Mouse (Mus musculus) liver, postnatal 0 days (tissue): ENCODE results near the gene Slamf1. TPM values are rescaled to one million over a fixed set of nuclear protein-coding genes. Genes with fewer than 3 reads are reported as not detected.

Experiments
- ATAC-seq: fragments of 200-750 bp; cut with Nextera tagmentation; 2 replicates; pipeline ENCODE4 v1.8.0; 2017; ENCODE audit warnings: mild to moderate bottlenecking, moderate library complexity
- DNase-seq: peaks from one replicate; pipeline ENCODE4 v3.0.0-alpha.2; 2016
- H3K27ac ChIP-seq: fragments of 300-500 bp; sonication (generic); 2 replicates; pipeline ENCODE4 v1.5.1; 2014; ENCODE audit warnings: antibody characterized with exemption, moderate library complexity, mild to moderate bottlenecking, low read depth
- H3K27me3 ChIP-seq: fragments of 300-500 bp; sonication (generic); 2 replicates; pipeline ENCODE4 v1.6.1; 2014; ENCODE audit warnings: low read length, control low read depth, mixed read lengths; ENCODE audit not compliant: insufficient read depth
- H3K36me3 ChIP-seq: fragments of 300-500 bp; sonication (generic); replicated peaks from 2 replicates; pipeline ENCODE4 v1.6.1; 2014; ENCODE audit warnings: mild to moderate bottlenecking, control low read depth, low read length, moderate library complexity, mixed read lengths; ENCODE audit not compliant: insufficient read depth
- H3K4me1 ChIP-seq: fragments of 300-500 bp; sonication (generic); 2 replicates; pipeline ENCODE4 v1.6.1; 2014; ENCODE audit warnings: antibody characterized with exemption, mild to moderate bottlenecking, control low read depth; ENCODE audit not compliant: insufficient read depth
- H3K4me2 ChIP-seq: fragments of 300-500 bp; sonication (generic); 2 replicates; pipeline ENCODE4 v1.6.1; 2014; ENCODE audit warnings: low read depth, mild to moderate bottlenecking, low read length, moderate library complexity, mixed read lengths
- H3K4me3 ChIP-seq: fragments of 300-500 bp; sonication (generic); 2 replicates; pipeline ENCODE4 v1.5.1; 2014; ENCODE audit warnings: low read depth, low read length
- H3K9ac ChIP-seq: fragments of 300-500 bp; sonication (generic); replicated peaks from 2 replicates; pipeline ENCODE4 v1.6.1; 2014; ENCODE audit warnings: mild to moderate bottlenecking, moderate library complexity
- H3K9me3 ChIP-seq: fragments of 300-500 bp; sonication (generic); 2 replicates; pipeline ENCODE4 v1.6.1; 2016; ENCODE audit warnings: mild to moderate bottlenecking, control low read depth, low read length, mixed read lengths
- CTCF ChIP-seq: sonication (generic); IDR thresholded peaks from 2 replicates; pipeline ENCODE4 v1.5.1; 2016; ENCODE audit warnings: antibody characterized with exemption, low read depth
- EP300 ChIP-seq: IDR thresholded peaks from 2 replicates; pipeline ENCODE4 v1.6.1; 2016; ENCODE audit warnings: antibody characterized with exemption, low read depth, mild to moderate bottlenecking
- WGBS: fragments of 180-500 bp; shearing (Covaris S2); extraction: QIAGEN DNeasy Blood & Tissue Kit; methylation state at CpG from one replicate; pipeline ENCODE4 v1.1.7; 2014; ENCODE audit not compliant: insufficient replicate concordance; 5-methylcytosine and 5-hydroxymethylcytosine counted together
- polyA plus RNA-seq: library from polyadenylated mRNA; unstranded; fragments of >200 nt; fragmentation: Nextera tagmentation; extraction: Ambion mirVana; gene quantifications from 2 replicates; pipeline ENCODE4 v1.2.1, GENCODE M21; 2015

Gene Slamf1
- polyA plus RNA-seq, 1 experiment from 2014 or later = 2.4 TPM

GRCm38 (mm10) chr1:171772121-171772735 lies 5.3 kb downstream of the Slamf1 start:
- TF ChIP-seq CTCF = no peak
- no peak for TF ChIP-seq EP300
- H3K9me3 ChIP-seq = no peaks in the 10 kb centered on the region
- WGBS = 68% methylated on average over 8 of the region's 8 CpGs
- no peak overlapping the region for H3K4me3 ChIP-seq
- H3K27me3 ChIP-seq = no peaks in the 10 kb centered on the region
- no peak for DNase-seq
- 0 out of 2 replicates have a peak, but pooled peaks cover 2% of the 10 kb centered on the region for H3K4me1 ChIP-seq
- no peak overlapping the region for H3K27ac ChIP-seq
- ATAC-seq = no peak
- no peak overlapping the region for H3K9ac ChIP-seq
- no peaks in the 10 kb centered on the region for H3K36me3 ChIP-seq
- H3K4me2 ChIP-seq = no peak overlapping the region

DNA sequence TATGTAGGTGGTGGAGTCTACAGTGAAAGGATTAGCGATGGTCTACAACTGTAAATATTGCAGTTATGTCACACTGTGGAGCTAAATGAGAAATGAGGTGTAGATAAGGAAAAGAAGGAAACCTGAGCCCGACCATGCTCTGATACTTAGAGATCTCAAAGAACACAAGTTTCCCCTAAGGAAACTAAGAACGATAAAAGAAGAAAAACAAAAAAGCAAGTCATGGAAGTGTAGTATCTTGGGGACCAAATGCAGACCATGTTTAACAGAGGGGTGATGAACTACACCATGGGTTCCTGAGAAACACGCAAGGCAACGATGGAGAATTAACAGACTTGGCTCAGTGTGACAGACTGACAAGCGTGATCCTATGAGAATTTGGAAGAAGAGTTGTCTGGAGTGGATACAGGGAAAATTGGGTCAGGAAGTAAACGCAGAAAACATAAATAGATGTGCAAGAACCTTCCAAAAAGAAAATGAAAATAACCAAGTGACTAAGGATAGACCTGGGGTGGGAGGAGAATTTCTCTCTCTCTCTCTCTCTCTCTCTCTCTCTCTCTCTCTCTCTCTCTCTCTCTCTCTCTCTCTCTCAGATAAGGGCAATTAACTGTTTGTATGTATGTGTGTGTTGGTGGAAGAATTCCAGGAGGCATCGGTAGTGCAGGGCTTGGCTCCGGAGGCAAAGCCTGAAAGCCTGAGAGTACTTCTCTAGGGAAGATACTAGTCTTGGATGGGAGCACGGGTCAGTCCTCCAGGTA lies 6.5 kb downstream of the Slamf1 start:
- DNase-seq (no peak), ATAC-seq (no peak)
- WGBS = 57% methylated on average over 10 of the region's 10 CpGs
- no peaks in the 10 kb centered on the region for H3K36me3 ChIP-seq
- no peaks in the 10 kb centered on the region for H3K4me1 ChIP-seq
- H3K9me3 ChIP-seq = no peaks in the 10 kb centered on the region
- TF ChIP-seq CTCF (no peak), EP300 (peak; percentile 33; the same call in 1 of the 2 replicates)
- no peak overlapping the region for H3K4me3 ChIP-seq
- H3K27me3 ChIP-seq = no peaks in the 10 kb centered on the region
- no peak overlapping the region for H3K4me2 ChIP-seq
- no peak overlapping the region for H3K27ac ChIP-seq
- no peak overlapping the region for H3K9ac ChIP-seq

- Histone ChIP-seq H3K9me3 (no peaks in the 10 kb centered on the region), H3K4me3 (no peak overlapping the region), H3K36me3 (no peaks in the 10 kb centered on the region), H3K4me2 (no peak overlapping the region), H3K27me3 (no peaks in the 10 kb centered on the region), H3K9ac (no peak overlapping the region), H3K27ac (no peak overlapping the region), H3K4me1 (no peaks in the 10 kb centered on the region)
- ATAC-seq (no peak), DNase-seq (no peak)
- WGBS = 71% methylated on average over 5 of the region's 5 CpGs
- TF ChIP-seq CTCF (no peak), EP300 (no peak)
Measured at GRCm38 (mm10) chr1:171774266-171774665, 7.3 kb downstream of the Slamf1 start.

GRCm38 (mm10) chr1:171774678-171775077 lies 7.8 kb downstream of the Slamf1 start:
- WGBS = 75% methylated on average over 11 of the region's 11 CpGs
- H3K9ac ChIP-seq = no peak overlapping the region
- H3K27ac ChIP-seq = no peak overlapping the region
- H3K4me1 ChIP-seq = no peaks in the 10 kb centered on the region
- H3K9me3 ChIP-seq = no peaks in the 10 kb centered on the region
- ATAC-seq (no peak), DNase-seq (no peak)
- TF ChIP-seq CTCF (no peak), EP300 (no peak)
- H3K4me2 ChIP-seq = no peak overlapping the region
- H3K4me3 ChIP-seq = no peak overlapping the region
- no peaks in the 10 kb centered on the region for H3K36me3 ChIP-seq
- no peaks in the 10 kb centered on the region for H3K27me3 ChIP-seq

DNA sequence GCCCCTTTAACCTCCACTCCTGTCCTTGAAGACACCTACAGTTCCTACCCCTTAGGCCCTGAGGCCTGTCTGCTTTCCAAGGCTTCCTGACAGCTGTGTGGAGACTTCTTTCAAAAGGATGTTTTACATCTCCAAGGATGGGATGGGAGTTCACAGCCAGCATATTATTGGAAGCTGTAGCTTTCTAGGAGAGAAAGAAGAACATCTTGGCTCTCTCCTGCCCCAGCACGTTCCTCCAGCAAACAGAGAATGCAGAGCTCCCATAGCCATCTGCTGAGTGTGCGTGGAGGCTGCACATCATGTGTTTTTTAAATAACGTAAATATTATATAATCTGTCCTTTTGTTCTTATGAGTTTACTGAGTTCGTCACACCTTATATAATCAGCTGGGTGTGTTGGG lies 8.9 kb downstream of the Slamf1 start:
- no peak for DNase-seq
- H3K4me1 ChIP-seq = no peaks in the 10 kb centered on the region
- no peak for TF ChIP-seq EP300
- TF ChIP-seq CTCF = no peak
- 75% methylated on average over 4 of the region's 4 CpGs for WGBS
- H3K9ac ChIP-seq = no peak overlapping the region
- H3K27me3 ChIP-seq = no peaks in the 10 kb centered on the region
- no peak overlapping the region for H3K4me3 ChIP-seq
- no peaks in the 10 kb centered on the region for H3K9me3 ChIP-seq
- no peak overlapping the region for H3K27ac ChIP-seq
- H3K36me3 ChIP-seq = no peaks in the 10 kb centered on the region
- no peak for ATAC-seq
- H3K4me2 ChIP-seq = no peak overlapping the region

- Histone ChIP-seq H3K36me3 (no peaks in the 10 kb centered on the region), H3K9ac (no peak overlapping the region), H3K27me3 (no peaks in the 10 kb centered on the region), H3K4me3 (no peak overlapping the region), H3K9me3 (no peaks in the 10 kb centered on the region), H3K27ac (no peak overlapping the region), H3K4me2 (no peak overlapping the region), H3K4me1 (no peaks in the 10 kb centered on the region)
- WGBS = 82% methylated on average over 7 of the region's 7 CpGs
- DNase-seq = no peak
- no peak for ATAC-seq
- TF ChIP-seq CTCF (no peak), EP300 (no peak)
Measured at GRCm38 (mm10) chr1:171777026-171777425, 10.1 kb downstream of the Slamf1 start.
